Mouse (Mus musculus) ES-Bruce4 (cell line): ENCODE data around the gene Cxcl10.

Experiments used
- CTCF ChIP-seq: IDR thresholded peaks from one replicate; pipeline ENCODE4 v1.8.1; 2011; ENCODE audit warnings: low read depth, low read length
- EP300 ChIP-seq: IDR thresholded peaks from 2 replicates; pipeline ENCODE4 v1.6.1; 2011; ENCODE audit warnings: low read depth, low read length; ENCODE audit not compliant: insufficient read depth
- POLR2A ChIP-seq: IDR thresholded peaks from one replicate; pipeline ENCODE4 v1.8.1; 2011; ENCODE audit warnings: low read length; ENCODE audit not compliant: insufficient read depth

DNA sequence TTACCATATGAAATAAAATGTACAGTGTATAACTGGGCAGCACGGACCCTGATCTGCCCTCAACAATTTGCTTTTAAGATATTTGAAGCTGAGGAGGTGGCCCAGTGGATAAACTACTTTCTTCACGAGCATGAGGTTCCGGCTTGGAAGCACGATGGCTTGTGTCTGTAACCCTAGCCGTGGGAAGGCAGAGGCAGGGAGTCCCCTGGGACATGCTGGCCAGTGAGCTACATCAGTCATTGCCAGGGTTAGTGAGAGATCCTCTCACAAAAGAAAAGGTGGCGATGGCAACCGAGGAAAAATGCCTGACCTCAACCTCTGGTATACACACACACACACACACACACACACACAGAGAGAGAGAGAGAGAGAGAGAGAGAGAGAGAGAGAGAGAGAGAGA, 35.1 kb upstream of the Cxcl10 start:
- TF ChIP-seq CTCF (no peak), POLR2A (no peak), EP300 (no peak)
